Mouse (Mus musculus) bone marrow, adult 2 months (tissue): ENCODE results near the gene Mest.

ENCODE experiments used
- CTCF ChIP-seq: fragments of 200-500 bp; IDR thresholded peaks from 2 replicates; pipeline ENCODE4 v1.5.1; 2011; ENCODE audit warnings: low read length, control low read depth; ENCODE audit not compliant: control insufficient read depth, insufficient read depth
- POLR2A ChIP-seq: fragments of 200-500 bp; IDR thresholded peaks from 2 replicates; pipeline ENCODE4 v1.6.1; 2011; ENCODE audit warnings: low read depth, mild to moderate bottlenecking, control low read depth, low read length, borderline replicate concordance; ENCODE audit not compliant: control insufficient read depth

GRCm38 (mm10) chr6:30697464-30697863 lies 25.9 kb upstream of the Mest start:
- no peak for TF ChIP-seq CTCF
- no peak for TF ChIP-seq POLR2A
